Mouse (Mus musculus): ENCODE measurements at regions not wholly inside any gene's neighbourhood (a gene's known extent, or its start where the extent isn't known, plus 50 kb on each side); places are given as distances from the start of the nearest gene placed in this dataset.

GRCm38 (mm10) chr11:18437834-18438611 is 484.3 kb upstream of the Etaa1 start:
- no peak overlapping the region for H3K4me2 ChIP-seq (ENCODE audit: low read length)
- no peak overlapping the region for H3K9ac ChIP-seq (ENCODE audit: low read depth, low read length)
- no peak for ATAC-seq
- H3K36me3 ChIP-seq (ENCODE audit: control insufficient read depth, insufficient read depth, low read length), result no peaks in the 10 kb centered on the region
- H3K4me1 ChIP-seq (ENCODE audit: control insufficient read depth, insufficient read depth, low read length), result no peaks in the 10 kb centered on the region
- H3K9me3 ChIP-seq (replicated peaks; ENCODE audit: control insufficient read depth, low read length, poor library complexity, severe bottlenecking), result no peaks in the 10 kb centered on the region
- H3K4me3 ChIP-seq (ENCODE audit: low read depth, low read length), result no peak overlapping the region
- H3K27ac ChIP-seq (ENCODE audit: low read length), result no peak overlapping the region
- no peaks in the 10 kb centered on the region for H3K27me3 ChIP-seq (ENCODE audit: control insufficient read depth, insufficient read depth, low read depth, low read length)
- WGBS, result 93% methylated on average over 6 of the region's 6 CpGs

- H3K4me3 ChIP-seq (ENCODE audit: low read depth, low read length), result no peak overlapping the region
- no peaks in the 10 kb centered on the region for H3K9me3 ChIP-seq (replicated peaks; ENCODE audit: control insufficient read depth, low read length, poor library complexity, severe bottlenecking)
- ATAC-seq, result no peak
- no peaks in the 10 kb centered on the region for H3K4me1 ChIP-seq (ENCODE audit: control insufficient read depth, insufficient read depth, low read length)
- H3K36me3 ChIP-seq (ENCODE audit: control insufficient read depth, insufficient read depth, low read length), result no peaks in the 10 kb centered on the region
- no peak overlapping the region for H3K4me2 ChIP-seq (ENCODE audit: low read length)
- 84% methylated on average over 3 of the region's 3 CpGs for WGBS
- H3K9ac ChIP-seq (ENCODE audit: low read depth, low read length), result no peak overlapping the region
- no peak overlapping the region for H3K27ac ChIP-seq (ENCODE audit: low read length)
- H3K27me3 ChIP-seq (ENCODE audit: control insufficient read depth, insufficient read depth, low read depth, low read length), result no peaks in the 10 kb centered on the region
These were observed 467.4 kb upstream of the Etaa1 start for GRCm38 (mm10) chr11:18421076-18421475.

GRCm38 (mm10) chr11:18413769-18414168 is 460.1 kb upstream of the Etaa1 start:
- WGBS, result 87% methylated on average over 1 of the region's 1 CpGs
- no peak overlapping the region for H3K27ac ChIP-seq (ENCODE audit: low read length)
- H3K36me3 ChIP-seq (ENCODE audit: control insufficient read depth, insufficient read depth, low read length), result no peaks in the 10 kb centered on the region
- H3K27me3 ChIP-seq (ENCODE audit: control insufficient read depth, insufficient read depth, low read depth, low read length), result no peaks in the 10 kb centered on the region
- H3K4me1 ChIP-seq (ENCODE audit: control insufficient read depth, insufficient read depth, low read length), result no peaks in the 10 kb centered on the region
- H3K9me3 ChIP-seq (replicated peaks; ENCODE audit: control insufficient read depth, low read length, poor library complexity, severe bottlenecking), result no peaks in the 10 kb centered on the region
- no peak overlapping the region for H3K9ac ChIP-seq (ENCODE audit: low read depth, low read length)
- H3K4me2 ChIP-seq (ENCODE audit: low read length), result no peak overlapping the region
- no peak for ATAC-seq
- H3K4me3 ChIP-seq (ENCODE audit: low read depth, low read length), result no peak overlapping the region

GRCm38 (mm10) chr11:18408071-18408752 is 454.5 kb upstream of the Etaa1 start:
- Histone ChIP-seq H3K9ac (ENCODE audit: low read depth, low read length) (no peak overlapping the region), H3K27me3 (ENCODE audit: control insufficient read depth, insufficient read depth, low read depth, low read length) (no peaks in the 10 kb centered on the region), H3K9me3 (replicated peaks; ENCODE audit: control insufficient read depth, low read length, poor library complexity, severe bottlenecking) (no peaks in the 10 kb centered on the region), H3K4me1 (ENCODE audit: control insufficient read depth, insufficient read depth, low read length) (no peaks in the 10 kb centered on the region), H3K4me3 (ENCODE audit: low read depth, low read length) (no peak overlapping the region), H3K4me2 (ENCODE audit: low read length) (no peak overlapping the region), H3K36me3 (ENCODE audit: control insufficient read depth, insufficient read depth, low read length) (no peaks in the 10 kb centered on the region), H3K27ac (ENCODE audit: low read length) (no peak overlapping the region)
- no peak for ATAC-seq
- WGBS, result 86% methylated on average over 8 of the region's 8 CpGs

- Histone ChIP-seq H3K27ac (ENCODE audit: low read length) (no peak overlapping the region), H3K9ac (ENCODE audit: low read depth, low read length) (no peak overlapping the region), H3K36me3 (ENCODE audit: control insufficient read depth, insufficient read depth, low read length) (no peaks in the 10 kb centered on the region), H3K27me3 (ENCODE audit: control insufficient read depth, insufficient read depth, low read depth, low read length) (no peaks in the 10 kb centered on the region), H3K4me2 (ENCODE audit: low read length) (no peak overlapping the region), H3K4me1 (ENCODE audit: control insufficient read depth, insufficient read depth, low read length) (no peaks in the 10 kb centered on the region), H3K9me3 (replicated peaks; ENCODE audit: control insufficient read depth, low read length, poor library complexity, severe bottlenecking) (no peaks in the 10 kb centered on the region), H3K4me3 (ENCODE audit: low read depth, low read length) (no peak overlapping the region)
- no peak for ATAC-seq
- WGBS, result 77% methylated on average over 4 of the region's 4 CpGs
These were observed 445.9 kb upstream of the Etaa1 start for GRCm38 (mm10) chr11:18399561-18399960.

- Histone ChIP-seq H3K4me1 (ENCODE audit: control insufficient read depth, insufficient read depth, low read length) (no peaks in the 10 kb centered on the region), H3K4me2 (ENCODE audit: low read length) (no peak overlapping the region), H3K27me3 (ENCODE audit: control insufficient read depth, insufficient read depth, low read depth, low read length) (no peaks in the 10 kb centered on the region), H3K9me3 (replicated peaks; ENCODE audit: control insufficient read depth, low read length, poor library complexity, severe bottlenecking) (no peaks in the 10 kb centered on the region), H3K27ac (ENCODE audit: low read length) (no peak overlapping the region), H3K9ac (ENCODE audit: low read depth, low read length) (no peak overlapping the region), H3K36me3 (ENCODE audit: control insufficient read depth, insufficient read depth, low read length) (no peaks in the 10 kb centered on the region), H3K4me3 (ENCODE audit: low read depth, low read length) (no peak overlapping the region)
- ATAC-seq, result no peak
- 76% methylated on average over 6 of the region's 6 CpGs for WGBS
These were observed 442.7 kb upstream of the Etaa1 start for GRCm38 (mm10) chr11:18396397-18396796.

GRCm38 (mm10) chr11:18395631-18396030 is 442.0 kb upstream of the Etaa1 start:
- Histone ChIP-seq H3K4me3 (ENCODE audit: low read depth, low read length) (no peak overlapping the region), H3K9me3 (replicated peaks; ENCODE audit: control insufficient read depth, low read length, poor library complexity, severe bottlenecking) (no peaks in the 10 kb centered on the region), H3K9ac (ENCODE audit: low read depth, low read length) (no peak overlapping the region), H3K27me3 (ENCODE audit: control insufficient read depth, insufficient read depth, low read depth, low read length) (no peaks in the 10 kb centered on the region), H3K36me3 (ENCODE audit: control insufficient read depth, insufficient read depth, low read length) (no peaks in the 10 kb centered on the region), H3K4me1 (ENCODE audit: control insufficient read depth, insufficient read depth, low read length) (no peaks in the 10 kb centered on the region), H3K4me2 (ENCODE audit: low read length) (no peak overlapping the region), H3K27ac (ENCODE audit: low read length) (no peak overlapping the region)
- ATAC-seq, result no peak
- 91% methylated on average over 4 of the region's 4 CpGs for WGBS

- 92% methylated on average over 6 of the region's 6 CpGs for WGBS
- H3K27me3 ChIP-seq (ENCODE audit: control insufficient read depth, insufficient read depth, low read depth, low read length), result no peaks in the 10 kb centered on the region
- no peak overlapping the region for H3K27ac ChIP-seq (ENCODE audit: low read length)
- H3K4me2 ChIP-seq (ENCODE audit: low read length), result no peak overlapping the region
- no peaks in the 10 kb centered on the region for H3K4me1 ChIP-seq (ENCODE audit: control insufficient read depth, insufficient read depth, low read length)
- H3K36me3 ChIP-seq (ENCODE audit: control insufficient read depth, insufficient read depth, low read length), result no peaks in the 10 kb centered on the region
- no peak overlapping the region for H3K4me3 ChIP-seq (ENCODE audit: low read depth, low read length)
- no peaks in the 10 kb centered on the region for H3K9me3 ChIP-seq (replicated peaks; ENCODE audit: control insufficient read depth, low read length, poor library complexity, severe bottlenecking)
- H3K9ac ChIP-seq (ENCODE audit: low read depth, low read length), result no peak overlapping the region
- ATAC-seq, result no peak
These were observed 419.2 kb upstream of the Etaa1 start for GRCm38 (mm10) chr11:18372813-18373332.

GRCm38 (mm10) chr11:18371304-18371703 is 417.6 kb upstream of the Etaa1 start:
- no peak for ATAC-seq
- H3K36me3 ChIP-seq (ENCODE audit: control insufficient read depth, insufficient read depth, low read length), result no peaks in the 10 kb centered on the region
- H3K27me3 ChIP-seq (ENCODE audit: control insufficient read depth, insufficient read depth, low read depth, low read length), result no peaks in the 10 kb centered on the region
- H3K4me1 ChIP-seq (ENCODE audit: control insufficient read depth, insufficient read depth, low read length), result no peaks in the 10 kb centered on the region
- H3K4me2 ChIP-seq (ENCODE audit: low read length), result no peak overlapping the region
- H3K27ac ChIP-seq (ENCODE audit: low read length), result no peak overlapping the region
- H3K9ac ChIP-seq (ENCODE audit: low read depth, low read length), result no peak overlapping the region
- no peak overlapping the region for H3K4me3 ChIP-seq (ENCODE audit: low read depth, low read length)
- H3K9me3 ChIP-seq (replicated peaks; ENCODE audit: control insufficient read depth, low read length, poor library complexity, severe bottlenecking), result no peaks in the 10 kb centered on the region
- 3% methylated on average over 3 of the region's 3 CpGs for WGBS

All from midbrain, embryonic 16.5 days (tissue).